Mouse (Mus musculus): ENCODE measurements around the gene Anapc15. TPM values are rescaled to one million over a fixed set of nuclear protein-coding genes. Genes with fewer than 3 reads are reported as not detected.
A peak's percentile ranks its signal among the peaks of the same experiment; 100 is the strongest.

Anapc15 gene
- polyA plus RNA-seq, 1 experiment from 2014 or later: 71.6 TPM

DNA sequence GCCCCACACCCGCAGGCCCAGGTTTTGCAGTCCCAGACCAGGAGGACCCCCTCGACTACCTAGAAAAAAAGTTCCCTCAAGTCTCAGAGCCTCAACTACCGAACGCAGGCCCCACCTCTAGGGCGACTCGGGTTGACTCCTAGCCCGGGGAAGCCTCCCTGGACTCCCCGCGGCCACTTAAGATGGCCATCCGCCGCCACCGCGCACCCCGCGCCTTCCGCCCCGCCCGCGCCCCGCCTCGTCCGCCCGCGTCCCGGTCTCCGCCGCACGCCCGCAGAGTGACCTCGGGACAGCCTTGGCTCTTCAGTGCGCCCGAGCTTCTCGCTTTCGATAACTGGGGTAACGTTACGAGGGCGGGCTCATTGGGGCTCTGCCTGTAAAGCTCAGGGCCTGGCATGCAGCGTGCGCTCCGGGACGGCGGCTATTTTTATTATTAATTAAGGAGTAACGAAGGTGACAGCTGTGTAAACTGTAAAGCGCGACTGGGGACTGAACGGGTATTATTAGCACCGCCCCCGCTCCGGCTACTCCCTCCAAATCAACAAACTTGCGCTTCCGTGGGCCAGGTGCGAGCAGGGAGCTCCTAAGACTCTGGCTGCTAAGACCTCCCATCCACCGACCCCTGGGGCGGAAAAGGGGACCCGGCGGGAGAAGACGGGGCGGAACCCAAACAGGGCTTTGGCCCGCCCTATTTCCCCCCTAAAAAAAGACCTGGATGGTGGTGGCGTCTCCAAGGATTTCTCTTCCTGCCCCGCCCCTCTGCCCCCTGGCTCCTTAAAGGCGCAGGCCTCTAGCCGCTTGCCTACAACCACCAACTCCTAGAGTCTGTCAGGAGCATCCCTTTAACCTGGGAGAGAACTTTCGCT, 25.7 kb upstream of the Anapc15 start, which contains the start of gene Inppl1:
Gene Inppl1, minus strand, starts transcription at position 624 of the 866 bp plus-strand sequence.
- Histone ChIP-seq H3K9me3 (replicated peaks; ENCODE audit: control insufficient read depth, low read length, poor library complexity, severe bottlenecking) (no peaks in the 10 kb centered on the region), H3K4me2 (ENCODE audit: low read length) (peak within 1 kb of the TSS; percentile 97), H3K27me3 (ENCODE audit: control insufficient read depth, insufficient read depth, low read depth, low read length) (peaks cover 4% of the 10 kb centered on the region), H3K4me3 (ENCODE audit: low read depth, low read length) (peak within 1 kb of the TSS; percentile 62), H3K9ac (ENCODE audit: low read depth, low read length) (peak within 1 kb of the TSS; percentile 75), H3K27ac (ENCODE audit: low read length) (peak within 1 kb of the TSS; percentile 71), H3K36me3 (ENCODE audit: control insufficient read depth, insufficient read depth, low read length) (no peaks in the 10 kb centered on the region), H3K4me1 (ENCODE audit: control insufficient read depth, insufficient read depth, low read length) (peaks cover 12% of the 10 kb centered on the region)
- WGBS: under 1% methylated on average over 64 of the region's 64 CpGs
- peak; percentile 69 for ATAC-seq

GRCm38 (mm10) chr7:101844186-101844585, 19.3 kb upstream of the Anapc15 start:
- no peak for ATAC-seq
- H3K9me3 ChIP-seq (replicated peaks; ENCODE audit: control insufficient read depth, low read length, poor library complexity, severe bottlenecking): no peaks in the 10 kb centered on the region
- H3K4me3 ChIP-seq (ENCODE audit: low read depth, low read length): no peak overlapping the region
- no peak overlapping the region for H3K4me2 ChIP-seq (ENCODE audit: low read length)
- H3K27ac ChIP-seq (ENCODE audit: low read length): no peak overlapping the region
- no peak overlapping the region for H3K9ac ChIP-seq (ENCODE audit: low read depth, low read length)
- H3K27me3 ChIP-seq (ENCODE audit: control insufficient read depth, insufficient read depth, low read depth, low read length): no peaks in the 10 kb centered on the region
- 79% methylated on average over 6 of the region's 6 CpGs for WGBS
- H3K36me3 ChIP-seq (ENCODE audit: control insufficient read depth, insufficient read depth, low read length): no peaks in the 10 kb centered on the region
- no peaks in the 10 kb centered on the region for H3K4me1 ChIP-seq (ENCODE audit: control insufficient read depth, insufficient read depth, low read length)

- H3K4me3 ChIP-seq (ENCODE audit: low read depth, low read length): no peak overlapping the region
- no peaks in the 10 kb centered on the region for H3K9me3 ChIP-seq (replicated peaks; ENCODE audit: control insufficient read depth, low read length, poor library complexity, severe bottlenecking)
- no peak overlapping the region for H3K27ac ChIP-seq (ENCODE audit: low read length)
- 100% methylated on average over 1 of the region's 1 CpGs for WGBS
- H3K9ac ChIP-seq (ENCODE audit: low read depth, low read length): no peak overlapping the region
- no peaks in the 10 kb centered on the region for H3K36me3 ChIP-seq (ENCODE audit: control insufficient read depth, insufficient read depth, low read length)
- no peak overlapping the region for H3K4me2 ChIP-seq (ENCODE audit: low read length)
- H3K4me1 ChIP-seq (ENCODE audit: control insufficient read depth, insufficient read depth, low read length): no peaks in the 10 kb centered on the region
- H3K27me3 ChIP-seq (ENCODE audit: control insufficient read depth, insufficient read depth, low read depth, low read length): no peaks in the 10 kb centered on the region
- no peak for ATAC-seq
Measured at GRCm38 (mm10) chr7:101847934-101848333, 15.6 kb upstream of the Anapc15 start.

DNA sequence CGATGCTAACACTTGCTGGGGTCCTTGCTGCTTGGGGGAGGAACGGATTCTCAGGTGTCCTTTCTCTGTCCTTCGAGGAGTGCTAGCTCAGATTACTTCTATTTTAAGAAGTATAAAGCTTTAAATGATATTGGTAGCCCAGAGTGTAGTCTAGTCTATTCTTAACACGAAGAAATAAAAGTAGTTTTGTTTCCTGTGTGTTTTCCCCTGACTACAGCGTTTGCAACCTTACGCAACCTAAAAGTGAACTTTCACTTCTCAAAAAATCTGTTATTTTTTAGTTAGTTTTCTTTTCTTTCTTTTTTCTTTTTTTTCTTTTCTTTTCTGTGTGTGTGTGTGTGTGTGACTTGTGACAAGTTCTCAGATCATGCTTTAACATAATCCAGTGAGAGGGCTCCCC, 11.8 kb upstream of the Anapc15 start:
- Histone ChIP-seq H3K36me3 (ENCODE audit: control insufficient read depth, insufficient read depth, low read length) (no peaks in the 10 kb centered on the region), H3K27ac (ENCODE audit: low read length) (no peak overlapping the region), H3K4me2 (ENCODE audit: low read length) (no peak overlapping the region), H3K9ac (ENCODE audit: low read depth, low read length) (no peak overlapping the region), H3K9me3 (replicated peaks; ENCODE audit: control insufficient read depth, low read length, poor library complexity, severe bottlenecking) (no peaks in the 10 kb centered on the region), H3K4me3 (ENCODE audit: low read depth, low read length) (no peak overlapping the region), H3K4me1 (ENCODE audit: control insufficient read depth, insufficient read depth, low read length) (no peaks in the 10 kb centered on the region), H3K27me3 (ENCODE audit: control insufficient read depth, insufficient read depth, low read depth, low read length) (no peaks in the 10 kb centered on the region)
- no peak for ATAC-seq
- WGBS: 85% methylated on average over 6 of the region's 6 CpGs

DNA sequence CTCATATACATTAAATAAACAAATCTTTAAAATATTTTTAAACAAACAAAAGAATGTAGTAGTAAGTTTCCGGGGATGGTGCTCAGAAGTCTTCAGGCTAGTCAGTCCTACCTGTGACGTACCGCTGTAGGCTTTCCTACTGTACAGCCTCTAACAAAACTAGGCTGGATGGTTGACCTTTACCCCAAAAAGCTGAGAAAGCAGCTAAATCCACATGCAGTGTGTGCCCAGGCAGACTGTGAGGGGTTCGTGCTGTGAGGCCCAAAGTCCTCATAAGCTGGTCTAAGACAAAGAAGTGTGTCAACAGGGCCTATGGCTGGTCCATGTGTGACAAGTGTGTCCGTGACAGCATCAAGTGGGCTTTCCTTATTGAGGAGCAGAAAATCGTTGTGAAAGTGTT, 10.7 kb upstream of the Anapc15 start:
- Histone ChIP-seq H3K4me2 (ENCODE audit: low read length) (no peak overlapping the region), H3K9ac (ENCODE audit: low read depth, low read length) (no peak overlapping the region), H3K4me3 (ENCODE audit: low read depth, low read length) (no peak overlapping the region), H3K27ac (ENCODE audit: low read length) (no peak overlapping the region), H3K9me3 (replicated peaks; ENCODE audit: control insufficient read depth, low read length, poor library complexity, severe bottlenecking) (no peaks in the 10 kb centered on the region), H3K36me3 (ENCODE audit: control insufficient read depth, insufficient read depth, low read length) (no peaks in the 10 kb centered on the region), H3K27me3 (ENCODE audit: control insufficient read depth, insufficient read depth, low read depth, low read length) (no peaks in the 10 kb centered on the region), H3K4me1 (ENCODE audit: control insufficient read depth, insufficient read depth, low read length) (no peaks in the 10 kb centered on the region)
- WGBS: 84% methylated on average over 6 of the region's 6 CpGs
- ATAC-seq: no peak

DNA sequence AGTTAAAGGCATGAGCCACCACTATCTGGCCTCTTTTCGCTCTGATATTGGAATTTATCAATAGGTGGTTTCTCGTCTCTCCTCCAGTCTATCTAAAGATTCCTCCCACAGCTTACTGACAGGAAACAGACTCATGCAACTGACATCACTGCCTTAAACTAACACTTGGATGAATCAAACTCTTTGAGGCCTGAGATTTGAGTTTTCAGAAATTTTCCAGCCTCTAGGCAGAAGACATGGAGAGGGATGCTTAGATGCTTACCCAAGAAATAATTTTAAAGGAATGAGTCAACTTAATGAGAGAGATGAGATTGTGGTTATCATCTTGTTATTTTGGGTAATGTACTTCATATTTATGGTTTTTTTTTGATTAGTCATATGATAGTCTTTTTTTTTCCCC, 9.7 kb upstream of the Anapc15 start:
- H3K4me1 ChIP-seq (ENCODE audit: control insufficient read depth, insufficient read depth, low read length): no peaks in the 10 kb centered on the region
- no peaks in the 10 kb centered on the region for H3K27me3 ChIP-seq (ENCODE audit: control insufficient read depth, insufficient read depth, low read depth, low read length)
- H3K27ac ChIP-seq (ENCODE audit: low read length): no peak overlapping the region
- 86% methylated on average over 2 of the region's 2 CpGs for WGBS
- H3K36me3 ChIP-seq (ENCODE audit: control insufficient read depth, insufficient read depth, low read length): no peaks in the 10 kb centered on the region
- no peak overlapping the region for H3K4me3 ChIP-seq (ENCODE audit: low read depth, low read length)
- no peak overlapping the region for H3K9ac ChIP-seq (ENCODE audit: low read depth, low read length)
- ATAC-seq: no peak
- H3K4me2 ChIP-seq (ENCODE audit: low read length): no peak overlapping the region
- no peaks in the 10 kb centered on the region for H3K9me3 ChIP-seq (replicated peaks; ENCODE audit: control insufficient read depth, low read length, poor library complexity, severe bottlenecking)

DNA sequence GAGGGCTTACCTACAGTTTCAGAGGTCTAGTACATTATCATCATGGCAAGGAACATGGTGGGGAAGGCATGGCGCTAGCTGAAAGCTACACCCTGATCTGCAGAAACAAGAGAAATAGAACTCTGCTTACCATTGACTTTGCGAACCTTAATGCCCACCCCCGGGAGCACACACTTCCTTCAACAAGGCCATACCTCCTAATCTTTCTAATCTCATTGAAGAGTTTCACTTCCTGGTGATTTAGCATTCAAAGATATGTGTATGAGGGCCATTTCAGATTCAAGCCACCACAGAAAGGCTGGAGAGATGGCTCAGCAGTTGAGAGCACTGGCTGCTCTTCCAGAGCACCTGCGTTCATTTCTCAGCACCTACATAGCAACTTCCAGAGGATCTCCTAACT, 6.4 kb upstream of the Anapc15 start, which contains the start of gene Folr2:
Gene Folr2, minus strand, starts transcription at position 101 of the 400 bp plus-strand sequence.
- H3K9me3 ChIP-seq (replicated peaks; ENCODE audit: control insufficient read depth, low read length, poor library complexity, severe bottlenecking): no peaks in the 10 kb centered on the region
- H3K4me2 ChIP-seq (ENCODE audit: low read length): no peak within 1 kb of the TSS
- no peaks in the 10 kb centered on the region for H3K36me3 ChIP-seq (ENCODE audit: control insufficient read depth, insufficient read depth, low read length)
- ATAC-seq: no peak
- no peak within 1 kb of the TSS for H3K9ac ChIP-seq (ENCODE audit: low read depth, low read length)
- no peak within 1 kb of the TSS for H3K4me3 ChIP-seq (ENCODE audit: low read depth, low read length)
- H3K27me3 ChIP-seq (ENCODE audit: control insufficient read depth, insufficient read depth, low read depth, low read length): no peaks in the 10 kb centered on the region
- 89% methylated on average over 4 of the region's 4 CpGs for WGBS
- H3K4me1 ChIP-seq (ENCODE audit: control insufficient read depth, insufficient read depth, low read length): no peaks in the 10 kb centered on the region
- no peak within 1 kb of the TSS for H3K27ac ChIP-seq (ENCODE audit: low read length)

DNA sequence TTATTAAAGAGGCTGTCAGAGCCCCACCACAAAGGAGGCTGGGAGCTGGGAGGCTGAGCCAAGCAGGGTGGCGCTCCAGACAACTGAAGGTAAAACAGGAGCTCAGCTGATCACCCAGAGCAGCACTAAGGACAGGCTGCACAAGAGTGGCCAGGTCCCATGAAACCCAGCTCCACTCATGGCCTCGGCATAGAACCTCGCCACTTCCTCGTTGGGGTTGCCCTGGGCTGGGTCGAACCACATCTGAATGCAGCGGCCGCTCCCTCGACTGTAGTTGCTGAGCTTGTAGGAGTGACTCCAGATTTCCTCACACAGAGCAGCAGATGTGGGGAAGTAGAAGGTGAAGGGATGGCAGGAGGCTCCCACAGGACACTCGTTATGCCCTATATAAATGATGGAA, 5.2 kb upstream of the Anapc15 start:
- Histone ChIP-seq H3K4me1 (ENCODE audit: control insufficient read depth, insufficient read depth, low read length) (no peaks in the 10 kb centered on the region), H3K36me3 (ENCODE audit: control insufficient read depth, insufficient read depth, low read length) (no peaks in the 10 kb centered on the region), H3K27ac (ENCODE audit: low read length) (no peak overlapping the region), H3K4me3 (ENCODE audit: low read depth, low read length) (no peak overlapping the region), H3K4me2 (ENCODE audit: low read length) (no peak overlapping the region), H3K9me3 (replicated peaks; ENCODE audit: control insufficient read depth, low read length, poor library complexity, severe bottlenecking) (no peaks in the 10 kb centered on the region), H3K27me3 (ENCODE audit: control insufficient read depth, insufficient read depth, low read depth, low read length) (no peaks in the 10 kb centered on the region), H3K9ac (ENCODE audit: low read depth, low read length) (no peak overlapping the region)
- no peak for ATAC-seq
- WGBS: 83% methylated on average over 9 of the region's 9 CpGs

- Histone ChIP-seq H3K36me3 (ENCODE audit: control insufficient read depth, insufficient read depth, low read length) (no peaks in the 10 kb centered on the region), H3K9ac (ENCODE audit: low read depth, low read length) (no peak overlapping the region), H3K9me3 (replicated peaks; ENCODE audit: control insufficient read depth, low read length, poor library complexity, severe bottlenecking) (no peaks in the 10 kb centered on the region), H3K27me3 (ENCODE audit: control insufficient read depth, insufficient read depth, low read depth, low read length) (no peaks in the 10 kb centered on the region), H3K27ac (ENCODE audit: low read length) (no peak overlapping the region), H3K4me3 (ENCODE audit: low read depth, low read length) (no peak overlapping the region), H3K4me1 (ENCODE audit: control insufficient read depth, insufficient read depth, low read length) (no peaks in the 10 kb centered on the region), H3K4me2 (ENCODE audit: low read length) (no peak overlapping the region)
- no peak for ATAC-seq
Measured at GRCm38 (mm10) chr7:101860978-101861377, 2.5 kb upstream of the Anapc15 start.

All from midbrain, embryonic 16.5 days (tissue).